Mouse (Mus musculus): ENCODE measurements at regions not wholly inside any gene's neighbourhood (a gene's known extent, or its start where the extent isn't known, plus 50 kb on each side); places are given as distances from the start of the nearest gene placed in this dataset.
A peak's percentile ranks its signal among the peaks of the same experiment; 100 is the strongest.

- 73% methylated on average over 2 of the region's 2 CpGs for WGBS
- H3K4me2 ChIP-seq (replicated peaks; ENCODE audit: low read depth) = no peak overlapping the region
- H3K4me3 ChIP-seq (ENCODE audit: low read depth, low read length) = no peak overlapping the region
- no peak overlapping the region for H3K27ac ChIP-seq (ENCODE audit: low read depth, low read length)
- no peaks in the 10 kb centered on the region for H3K4me1 ChIP-seq (replicated peaks; ENCODE audit: control insufficient read depth, insufficient read depth, low read length)
- no peak overlapping the region for H3K9ac ChIP-seq (ENCODE audit: low read depth, low read length)
- peak; percentile 13; the same call in 1 of the 2 replicates for TF ChIP-seq CTCF (IDR thresholded peaks at IDR 0.05; ENCODE audit: low read depth)
- H3K27me3 ChIP-seq (replicated peaks; ENCODE audit: control insufficient read depth, insufficient read depth, low read length) = no peaks in the 10 kb centered on the region
- no peaks in the 10 kb centered on the region for H3K9me3 ChIP-seq (ENCODE audit: control insufficient read depth)
- no peaks in the 10 kb centered on the region for H3K36me3 ChIP-seq (ENCODE audit: control insufficient read depth, insufficient read depth)
- ATAC-seq = no peak
These were observed 164.0 kb upstream of the Slc24a3 start for GRCm38 (mm10) chr2:145003509-145003908.

DNA sequence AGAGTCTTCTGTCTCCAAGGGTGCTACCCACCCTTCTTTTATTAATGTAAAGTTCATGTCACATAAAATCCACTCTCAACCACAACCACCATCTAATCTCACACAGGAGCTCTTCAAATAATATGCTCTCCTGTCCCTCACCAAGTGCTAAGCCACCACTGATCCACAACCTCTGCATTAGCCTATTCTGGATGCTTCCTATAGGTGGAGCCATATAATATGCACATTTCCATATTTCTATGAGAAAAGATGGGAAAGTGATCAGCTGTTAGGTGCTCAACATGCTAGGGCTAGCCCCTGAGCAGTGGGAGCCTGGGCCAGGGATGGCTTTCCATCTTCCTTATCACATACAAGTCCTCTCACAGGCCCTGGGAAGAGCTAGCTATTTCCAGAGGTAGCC is 156.9 kb upstream of the Slc24a3 start:
- Histone ChIP-seq H3K4me1 (replicated peaks; ENCODE audit: control insufficient read depth, insufficient read depth, low read length) (no peaks in the 10 kb centered on the region), H3K27me3 (replicated peaks; ENCODE audit: control insufficient read depth, insufficient read depth, low read length) (no peaks in the 10 kb centered on the region), H3K4me2 (replicated peaks; ENCODE audit: low read depth) (no peak overlapping the region), H3K9ac (ENCODE audit: low read depth, low read length) (no peak overlapping the region), H3K4me3 (ENCODE audit: low read depth, low read length) (no peak overlapping the region), H3K36me3 (ENCODE audit: control insufficient read depth, insufficient read depth) (no peaks in the 10 kb centered on the region), H3K9me3 (ENCODE audit: control insufficient read depth) (no peaks in the 10 kb centered on the region), H3K27ac (ENCODE audit: low read depth, low read length) (no peak overlapping the region)
- ATAC-seq = no peak
- TF ChIP-seq CTCF (IDR thresholded peaks at IDR 0.05; ENCODE audit: low read depth) = peak; percentile 29

DNA sequence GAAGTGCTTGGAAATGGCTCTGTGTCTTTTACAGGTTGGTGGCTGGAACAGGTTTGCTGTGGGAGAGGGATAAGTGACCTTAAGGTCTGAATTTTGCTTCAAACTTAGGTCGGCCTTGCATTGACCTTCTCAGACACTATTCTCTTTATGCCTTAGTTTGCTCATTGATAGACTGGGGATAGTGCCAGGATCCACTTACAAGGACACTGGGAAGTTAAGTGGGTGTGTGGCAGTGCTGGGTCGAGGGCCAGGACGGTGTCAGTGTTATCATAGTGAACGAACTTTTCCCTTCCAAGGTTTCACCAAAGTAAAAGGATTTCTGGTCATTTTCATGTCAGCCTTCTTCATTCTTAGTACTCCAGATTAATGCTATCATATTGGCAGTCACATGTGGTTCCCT is 156.3 kb upstream of the Slc24a3 start:
- Histone ChIP-seq H3K36me3 (ENCODE audit: control insufficient read depth, insufficient read depth) (no peaks in the 10 kb centered on the region), H3K27me3 (replicated peaks; ENCODE audit: control insufficient read depth, insufficient read depth, low read length) (no peaks in the 10 kb centered on the region), H3K4me3 (ENCODE audit: low read depth, low read length) (no peak overlapping the region), H3K9ac (ENCODE audit: low read depth, low read length) (no peak overlapping the region), H3K4me2 (replicated peaks; ENCODE audit: low read depth) (no peak overlapping the region), H3K4me1 (replicated peaks; ENCODE audit: control insufficient read depth, insufficient read depth, low read length) (no peaks in the 10 kb centered on the region), H3K27ac (ENCODE audit: low read depth, low read length) (no peak overlapping the region), H3K9me3 (ENCODE audit: control insufficient read depth) (no peaks in the 10 kb centered on the region)
- ATAC-seq = no peak
- WGBS = 72% methylated on average over 4 of the region's 4 CpGs
- no peak for TF ChIP-seq CTCF (IDR thresholded peaks at IDR 0.05; ENCODE audit: low read depth)

DNA sequence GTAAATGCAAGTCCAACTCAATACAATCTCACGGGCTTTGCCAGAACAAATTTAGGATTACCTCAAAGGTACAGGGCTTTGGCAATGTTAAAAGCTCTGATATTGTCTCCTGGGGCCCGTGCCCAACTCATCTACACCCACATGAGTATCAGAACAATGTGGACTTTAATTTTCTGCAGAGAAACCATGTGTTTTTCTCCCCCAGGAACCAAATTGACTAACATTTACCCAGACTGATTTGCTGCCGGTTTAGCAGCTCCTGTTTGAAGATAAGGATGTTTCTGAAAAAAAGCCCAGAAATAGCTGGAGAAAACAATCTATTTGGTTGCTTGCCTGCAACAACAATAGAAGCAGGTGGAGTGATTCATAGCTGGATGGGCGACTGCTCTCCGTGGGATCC is 151.6 kb upstream of the Slc24a3 start:
- WGBS = 66% methylated on average over 5 of the region's 5 CpGs
- Histone ChIP-seq H3K36me3 (ENCODE audit: control insufficient read depth, insufficient read depth) (no peaks in the 10 kb centered on the region), H3K4me2 (replicated peaks; ENCODE audit: low read depth) (no peak overlapping the region), H3K9ac (ENCODE audit: low read depth, low read length) (no peak overlapping the region), H3K4me3 (ENCODE audit: low read depth, low read length) (no peak overlapping the region), H3K27ac (ENCODE audit: low read depth, low read length) (no peak overlapping the region), H3K4me1 (replicated peaks; ENCODE audit: control insufficient read depth, insufficient read depth, low read length) (no peaks in the 10 kb centered on the region), H3K9me3 (ENCODE audit: control insufficient read depth) (no peaks in the 10 kb centered on the region), H3K27me3 (replicated peaks; ENCODE audit: control insufficient read depth, insufficient read depth, low read length) (no peaks in the 10 kb centered on the region)
- ATAC-seq = no peak
- no peak for TF ChIP-seq CTCF (IDR thresholded peaks at IDR 0.05; ENCODE audit: low read depth)

- H3K9ac ChIP-seq (ENCODE audit: low read depth, low read length) = no peak overlapping the region
- no peak overlapping the region for H3K4me3 ChIP-seq (ENCODE audit: low read depth, low read length)
- H3K4me2 ChIP-seq (replicated peaks; ENCODE audit: low read depth) = no peak overlapping the region
- no peaks in the 10 kb centered on the region for H3K4me1 ChIP-seq (replicated peaks; ENCODE audit: control insufficient read depth, insufficient read depth, low read length)
- no peaks in the 10 kb centered on the region for H3K27me3 ChIP-seq (replicated peaks; ENCODE audit: control insufficient read depth, insufficient read depth, low read length)
- no peaks in the 10 kb centered on the region for H3K9me3 ChIP-seq (ENCODE audit: control insufficient read depth)
- ATAC-seq = no peak
- no peak overlapping the region for H3K27ac ChIP-seq (ENCODE audit: low read depth, low read length)
- no peaks in the 10 kb centered on the region for H3K36me3 ChIP-seq (ENCODE audit: control insufficient read depth, insufficient read depth)
- no peak for TF ChIP-seq CTCF (IDR thresholded peaks at IDR 0.05; ENCODE audit: low read depth)
These were observed 150.6 kb upstream of the Slc24a3 start for GRCm38 (mm10) chr2:145016939-145017338.

- no peak overlapping the region for H3K27ac ChIP-seq (ENCODE audit: low read depth, low read length)
- TF ChIP-seq CTCF (IDR thresholded peaks at IDR 0.05; ENCODE audit: low read depth) = no peak
- 73% methylated on average over 2 of the region's 2 CpGs for WGBS
- H3K27me3 ChIP-seq (replicated peaks; ENCODE audit: control insufficient read depth, insufficient read depth, low read length) = no peaks in the 10 kb centered on the region
- no peaks in the 10 kb centered on the region for H3K4me1 ChIP-seq (replicated peaks; ENCODE audit: control insufficient read depth, insufficient read depth, low read length)
- ATAC-seq = no peak
- H3K4me3 ChIP-seq (ENCODE audit: low read depth, low read length) = no peak overlapping the region
- no peaks in the 10 kb centered on the region for H3K9me3 ChIP-seq (ENCODE audit: control insufficient read depth)
- H3K4me2 ChIP-seq (replicated peaks; ENCODE audit: low read depth) = no peak overlapping the region
- H3K36me3 ChIP-seq (ENCODE audit: control insufficient read depth, insufficient read depth) = no peaks in the 10 kb centered on the region
- no peak overlapping the region for H3K9ac ChIP-seq (ENCODE audit: low read depth, low read length)
These were observed 149.9 kb upstream of the Slc24a3 start for GRCm38 (mm10) chr2:145017625-145018167.

DNA sequence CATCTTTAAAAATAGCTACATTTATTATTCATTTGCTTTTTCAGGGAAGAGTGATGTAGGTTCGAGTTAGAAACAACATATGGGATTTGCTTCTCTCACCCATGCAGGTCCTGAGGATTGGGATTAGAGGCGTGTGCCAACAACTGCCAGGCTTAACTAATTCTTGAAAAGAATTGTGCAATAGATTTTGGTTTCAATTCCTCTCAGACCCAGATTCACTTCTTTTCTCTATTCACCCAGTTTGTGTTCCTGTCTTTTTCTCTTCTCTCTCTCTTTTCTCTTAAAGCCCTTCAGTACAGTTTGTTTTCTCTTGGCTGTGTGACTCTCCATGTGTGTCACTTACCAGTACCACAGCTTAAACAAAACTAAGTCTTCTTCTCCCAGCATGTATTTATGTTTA is 119.8 kb upstream of the Slc24a3 start:
- Histone ChIP-seq H3K9ac (ENCODE audit: low read depth, low read length) (no peak overlapping the region), H3K27me3 (replicated peaks; ENCODE audit: control insufficient read depth, insufficient read depth, low read length) (no peaks in the 10 kb centered on the region), H3K36me3 (ENCODE audit: control insufficient read depth, insufficient read depth) (no peaks in the 10 kb centered on the region), H3K4me2 (replicated peaks; ENCODE audit: low read depth) (no peak overlapping the region), H3K4me3 (ENCODE audit: low read depth, low read length) (no peak overlapping the region), H3K9me3 (ENCODE audit: control insufficient read depth) (no peaks in the 10 kb centered on the region), H3K27ac (ENCODE audit: low read depth, low read length) (no peak overlapping the region), H3K4me1 (replicated peaks; ENCODE audit: control insufficient read depth, insufficient read depth, low read length) (no peaks in the 10 kb centered on the region)
- TF ChIP-seq CTCF (IDR thresholded peaks at IDR 0.05; ENCODE audit: low read depth) = no peak
- ATAC-seq = no peak
- WGBS = 78% methylated on average over 2 of the region's 2 CpGs

Data from intestine, postnatal 0 days (tissue).